Mouse (Mus musculus) G1E (cell line): ENCODE results near the gene Rtraf.

Source experiments
- CTCF ChIP-seq: IDR thresholded peaks from 2 replicates; pipeline ENCODE4 v1.5.1; 2012; ENCODE audit warnings: low read depth, low read length, inconsistent platforms, mixed read lengths
- GATA1 ChIP-seq: IDR thresholded peaks from 2 replicates; pipeline ENCODE4 v1.6.1; 2012; ENCODE audit warnings: borderline replicate concordance, low read length, inconsistent platforms, mixed read lengths
- GATA2 ChIP-seq: IDR thresholded peaks from 2 replicates; pipeline ENCODE4 v1.6.1; 2012; ENCODE audit warnings: low read depth, low read length, inconsistent platforms, borderline replicate concordance

DNA sequence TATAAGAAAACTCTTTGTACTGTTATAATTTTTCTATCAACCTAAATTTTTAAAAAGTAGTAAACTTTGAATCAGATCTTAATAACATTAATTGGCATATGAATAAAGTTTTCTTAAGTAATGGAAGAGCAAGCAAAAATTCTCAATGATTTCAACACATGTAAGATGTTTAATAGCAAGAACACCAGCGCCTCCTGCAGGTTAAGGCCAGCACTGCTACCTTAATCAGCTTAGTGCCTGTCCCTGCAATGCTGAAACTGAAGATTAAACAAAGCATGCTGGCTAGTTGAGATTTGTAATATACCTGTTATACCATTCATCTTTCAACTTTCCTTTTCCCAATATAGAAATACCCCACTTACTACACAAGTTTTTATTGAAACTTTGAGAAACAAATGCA, 5.7 kb downstream of the Rtraf start:
- TF ChIP-seq CTCF (peak; percentile 92), GATA1 (no peak), GATA2 (no peak)
